Mouse (Mus musculus) thymus, postnatal 36 days (tissue): ENCODE measurements around the gene Olfr360.
"Not testable (repeated sequence)": the region's sequence is repeated elsewhere in the genome, so short reads cannot be mapped to it uniquely, and the experiment has no call there.

Experiments
- DNase-seq, 2 experiments: peaks; one replicate each; pipeline ENCODE4 v3.0.0; 2022; ENCODE audit warnings: mixed read lengths in 2 of 2

The Olfr360 gene

DNA sequence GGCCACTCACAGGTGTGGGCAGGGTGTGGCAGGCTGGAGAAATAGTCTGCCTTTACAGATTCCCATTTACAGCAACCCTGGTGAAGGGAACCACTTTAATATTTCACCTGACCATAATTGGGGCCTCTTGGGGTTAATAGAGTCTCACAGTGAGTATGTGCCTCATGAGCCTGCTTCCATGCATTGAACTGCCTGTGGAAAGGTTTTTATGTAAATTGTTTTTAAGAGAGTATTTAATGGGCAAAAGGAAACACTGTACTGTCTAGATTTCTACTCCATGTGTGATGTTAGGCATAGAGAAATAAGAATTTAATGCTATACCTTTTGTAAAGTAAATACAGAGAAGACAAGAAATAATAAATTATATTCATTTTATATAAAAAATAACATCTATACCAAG, at the start of gene Olfr360:
Gene Olfr360 (plus strand): TSS at position 301 of the 400 bp plus-strand sequence.
- no peak for DNase-seq

DNA sequence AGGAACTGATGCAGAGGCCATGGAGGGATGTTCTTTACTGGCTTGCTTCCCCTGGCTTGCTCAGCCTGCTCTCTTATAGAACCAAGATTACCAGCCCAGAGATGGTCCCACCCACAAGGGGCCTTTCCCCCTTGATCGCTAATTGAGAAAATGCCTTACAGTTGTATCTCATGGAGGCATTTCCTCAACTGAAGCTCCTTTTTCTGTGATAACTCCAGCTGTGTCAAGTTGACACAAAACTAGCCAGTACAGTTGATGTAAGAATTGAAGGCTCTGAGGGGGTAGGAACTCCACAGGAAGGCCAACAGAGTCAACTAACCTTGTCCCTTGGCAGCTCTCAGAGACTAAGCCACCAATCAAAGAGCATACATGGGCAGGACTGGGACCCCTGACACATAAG, 23.6 kb downstream of the Olfr360 start, which contains the start of gene Olfr361:
Gene Olfr361 (minus strand): TSS at position 101 of the 400 bp plus-strand sequence.
- not testable (repeated sequence) for DNase-seq

DNA sequence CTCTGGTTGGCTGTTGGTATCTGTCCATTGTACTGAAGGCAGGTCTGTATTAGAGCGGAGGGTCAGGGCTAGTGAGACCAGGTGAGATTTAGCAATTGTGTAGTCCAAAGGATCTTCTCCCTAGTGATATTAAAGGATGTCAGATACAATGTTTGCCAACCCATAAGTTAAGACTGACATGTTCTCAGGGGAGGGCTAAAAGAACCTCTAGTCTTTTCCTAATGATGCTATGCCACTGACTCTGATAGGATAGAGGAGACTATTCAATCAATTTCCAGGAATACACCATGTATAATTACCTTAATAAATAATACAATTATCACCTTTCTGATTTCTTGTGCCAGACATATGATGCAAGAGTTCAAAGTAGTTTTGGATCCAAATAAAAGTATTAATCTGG, 52.3 kb downstream of the Olfr360 start, which contains the start of gene Olfr362:
Gene Olfr362 (minus strand): TSS at position 101 of the 400 bp plus-strand sequence.
- DNase-seq = no peak
